Mouse (Mus musculus) gastrocnemius, adult 18-20 months (tissue): ENCODE results near the gene Olfr1265. TPM values are rescaled to one million over a fixed set of nuclear protein-coding genes. Genes with fewer than 3 reads are reported as not detected.

Experiments
- DNase-seq: peaks from one replicate; pipeline ENCODE4 v3.0.0; 2021; ENCODE audit warnings: low spot score
- long read RNA-seq, 2 experiments: library from polyadenylated mRNA; stranded (forward); transcript quantifications; one replicate each; pipeline ENCODE4 v2.0.0; 2021
- total RNA-seq, 2 experiments: library from RNA; stranded (reverse); gene quantifications; 2 replicates each; pipeline ENCODE4 v1.2.3; 2021

Olfr1265 gene
- not detected for total RNA-seq
- long read RNA-seq, experiment 1, result 0 reads
- long read RNA-seq, experiment 2, result 0 reads

- no peak for DNase-seq
Measured at GRCm38 (mm10) chr2:90035037-90035436, at the start of gene Olfr1265. Gene Olfr1265 (plus strand): TSS chr2:90035337.

GRCm38 (mm10) chr2:89990921-89991320 lies 44.2 kb upstream of the Olfr1265 start, which contains the start of gene Olfr1261:
Gene Olfr1261 (plus strand): TSS chr2:89991221.
- no peak for DNase-seq

- DNase-seq, result no peak
Measured at GRCm38 (mm10) chr2:89999845-90000244, 35.3 kb upstream of the Olfr1265 start, which contains the start of gene Olfr1262. Gene Olfr1262 (plus strand): TSS chr2:90000145.

- DNase-seq, result no peak
Measured at GRCm38 (mm10) chr2:90011831-90012230, 23.3 kb upstream of the Olfr1265 start, which contains the start of gene Olfr1263. Gene Olfr1263 (plus strand): TSS chr2:90012131.

- DNase-seq, result no peak
Measured at GRCm38 (mm10) chr2:90025477-90025876, 9.7 kb upstream of the Olfr1265 start, which contains the start of gene Olfr1264. Gene Olfr1264 (minus strand): TSS chr2:90025577.

- DNase-seq, result no peak
Measured at GRCm38 (mm10) chr2:90063494-90063893, 28.4 kb downstream of the Olfr1265 start, which contains the start of gene Olfr140. Gene Olfr140 (minus strand): TSS chr2:90063594.

GRCm38 (mm10) chr2:90070065-90070464 lies 34.9 kb downstream of the Olfr1265 start:
- DNase-seq, result no peak

Other genes with a start within 250 kb of the Olfr1265 start
- not detected for gene Olfr1254, start 241.7 kb upstream of the Olfr1265 start, total RNA-seq
- not detected for gene Olfr1255, start 223.3 kb upstream of the Olfr1265 start, total RNA-seq
- not detected for gene Olfr1256, start 193.8 kb upstream of the Olfr1265 start, total RNA-seq
- gene Olfr48, start 187.1 kb upstream of the Olfr1265 start, total RNA-seq, result not detected
- not detected for gene Olfr1257, start 156.9 kb upstream of the Olfr1265 start, total RNA-seq
- not detected for gene Olfr1258, start 108.0 kb upstream of the Olfr1265 start, total RNA-seq
- gene Olfr1259, start 86.7 kb upstream of the Olfr1265 start, total RNA-seq, result not detected
- gene Olfr1260, start 61.0 kb upstream of the Olfr1265 start, total RNA-seq, result not detected
- gene Olfr1261, start 44.1 kb upstream of the Olfr1265 start, total RNA-seq, result not detected
- gene Olfr1262, start 35.2 kb upstream of the Olfr1265 start, total RNA-seq, result not detected
- not detected for gene Olfr1263, start 23.2 kb upstream of the Olfr1265 start, total RNA-seq
- not detected for gene Olfr1264, start 9.8 kb upstream of the Olfr1265 start, total RNA-seq
- not detected for gene Olfr140, start 28.3 kb downstream of the Olfr1265 start, total RNA-seq
- gene Olfr1269, start 86.1 kb downstream of the Olfr1265 start, total RNA-seq, result not detected
- not detected for gene Olfr32, start 107.0 kb downstream of the Olfr1265 start, total RNA-seq
- gene Olfr1270, start 117.8 kb downstream of the Olfr1265 start, total RNA-seq, result not detected
- gene Olfr1506, start 189.2 kb downstream of the Olfr1265 start, total RNA-seq, result not detected
- not detected for gene Olfr142, start 222.3 kb downstream of the Olfr1265 start, total RNA-seq
- gene Olfr1271, start 235.7 kb downstream of the Olfr1265 start, total RNA-seq, result not detected